Mouse (Mus musculus) stomach, embryonic 15.5 days (tissue): Measurements from ENCODE around the gene Slc52a3. TPM values are rescaled to one million over a fixed set of nuclear protein-coding genes. Genes with fewer than 3 reads are reported as not detected.
A peak's percentile ranks its signal among the peaks of the same experiment; 100 is the strongest.
"Not testable (repeated sequence)": the region's sequence is repeated elsewhere in the genome, so short reads cannot be mapped to it uniquely, and the experiment has no call there.

Source experiments
- ATAC-seq: fragments of 200-750 bp; cut with Nextera tagmentation; 2 replicates; pipeline ENCODE4 v1.8.0; 2017; ENCODE audit warnings: low read depth, moderate number of reproducible peaks, moderate TSS enrichment; ENCODE audit not compliant: insufficient read depth, low FRiP score
- H3K27ac ChIP-seq: fragments of 300-500 bp; sonication (generic); 2 replicates; pipeline ENCODE4 v1.5.1; 2015; ENCODE audit warnings: mild to moderate bottlenecking, inconsistent platforms
- H3K27me3 ChIP-seq: fragments of 300-500 bp; sonication (generic); replicated peaks from 2 replicates; pipeline ENCODE4 v1.6.1; 2015; ENCODE audit warnings: inconsistent platforms
- H3K36me3 ChIP-seq: fragments of 300-500 bp; sonication (generic); 2 replicates; pipeline ENCODE4 v1.6.1; 2015; ENCODE audit warnings: inconsistent platforms
- H3K4me1 ChIP-seq: fragments of 300-500 bp; sonication (generic); 2 replicates; pipeline ENCODE4 v1.6.1; 2015; ENCODE audit warnings: inconsistent platforms
- H3K4me2 ChIP-seq: fragments of 300-500 bp; sonication (generic); 2 replicates; pipeline ENCODE4 v1.6.1; 2015; ENCODE audit warnings: mild to moderate bottlenecking, inconsistent platforms
- H3K4me3 ChIP-seq: fragments of 300-500 bp; sonication (generic); replicated peaks from 2 replicates; pipeline ENCODE4 v1.5.1; 2015; ENCODE audit warnings: inconsistent platforms
- H3K9ac ChIP-seq: fragments of 300-500 bp; sonication (generic); 2 replicates; pipeline ENCODE4 v1.6.1; 2015; ENCODE audit warnings: inconsistent platforms
- H3K9me3 ChIP-seq: fragments of 300-500 bp; sonication (generic); 2 replicates; pipeline ENCODE4 v1.6.1; 2016; ENCODE audit warnings: inconsistent platforms
- WGBS: fragments of 180-500 bp; shearing (Covaris S2); methylation state at CpG from one replicate; pipeline ENCODE4 v1.1.7; 2015; 5-methylcytosine and 5-hydroxymethylcytosine counted together
- polyA plus RNA-seq: library from polyadenylated mRNA; unstranded; fragments of >200 nt; fragmentation: Nextera tagmentation; extraction: Ambion mirVana; gene quantifications from 2 replicates; pipeline ENCODE4 v1.2.1, GENCODE M21; 2015

Gene Slc52a3
- polyA plus RNA-seq, 1 experiment from 2014 or later = 7.3 TPM

DNA sequence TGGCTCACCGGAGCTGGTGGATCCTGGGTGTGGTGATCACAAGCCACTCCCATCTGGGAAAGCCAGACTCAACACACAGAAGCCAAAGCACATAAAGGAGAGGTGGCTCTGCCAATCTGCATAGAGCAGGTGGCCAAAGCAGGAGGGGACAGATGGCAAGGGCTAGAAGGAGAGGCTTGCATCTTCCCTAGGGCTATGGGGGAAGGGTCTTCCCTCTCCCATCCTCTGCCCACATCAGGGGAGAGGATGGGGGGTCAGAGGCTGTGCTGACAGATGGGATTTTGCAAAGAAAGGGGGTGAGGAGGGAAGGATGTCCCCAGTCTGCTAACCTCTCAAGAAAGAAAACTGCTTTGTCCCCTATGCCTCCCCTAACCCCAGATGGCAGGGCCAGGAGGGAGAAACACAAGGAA, 5.3 kb upstream of the Slc52a3 start:
- H3K9me3 ChIP-seq = no peaks in the 10 kb centered on the region
- no peak overlapping the region for H3K4me3 ChIP-seq
- 21% methylated on average over 1 of the region's 1 CpGs for WGBS
- 0 out of 2 replicates have a peak, but pooled peaks cover 4% of the 10 kb centered on the region for H3K27me3 ChIP-seq
- no peak overlapping the region for H3K4me2 ChIP-seq
- H3K9ac ChIP-seq = no peak overlapping the region
- peaks cover 3% of the 10 kb centered on the region; the same call in 1 of the 2 replicates for H3K4me1 ChIP-seq
- ATAC-seq = no peak
- no peak overlapping the region for H3K27ac ChIP-seq
- H3K36me3 ChIP-seq = no peaks in the 10 kb centered on the region

DNA sequence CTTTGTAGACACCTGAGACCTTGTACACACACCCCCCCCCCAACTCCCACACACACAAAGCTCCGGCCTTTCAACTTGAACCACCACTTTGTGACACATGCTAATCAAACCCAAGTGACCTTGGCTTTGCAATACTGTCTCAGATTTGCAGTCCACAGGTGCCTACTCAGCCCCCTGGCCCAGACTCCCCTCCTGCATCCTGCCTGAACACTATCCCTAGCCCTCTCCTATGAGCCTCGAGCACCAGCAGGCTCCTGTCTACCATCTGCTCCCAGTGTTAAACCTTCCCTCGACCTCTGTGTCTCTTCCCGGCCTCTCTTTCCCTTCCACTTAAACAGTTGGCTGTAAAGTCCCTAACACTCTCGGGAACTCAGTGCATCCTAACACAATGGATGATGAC, 4.9 kb upstream of the Slc52a3 start:
- Histone ChIP-seq H3K4me2 (no peak overlapping the region), H3K4me1 (peaks cover 3% of the 10 kb centered on the region; the same call in 1 of the 2 replicates), H3K9ac (no peak overlapping the region), H3K27ac (no peak overlapping the region), H3K4me3 (no peak overlapping the region), H3K9me3 (no peaks in the 10 kb centered on the region), H3K27me3 (0 out of 2 replicates have a peak, but pooled peaks cover 6% of the 10 kb centered on the region), H3K36me3 (no peaks in the 10 kb centered on the region)
- no peak for ATAC-seq
- 44% methylated on average over 5 of the region's 5 CpGs for WGBS

DNA sequence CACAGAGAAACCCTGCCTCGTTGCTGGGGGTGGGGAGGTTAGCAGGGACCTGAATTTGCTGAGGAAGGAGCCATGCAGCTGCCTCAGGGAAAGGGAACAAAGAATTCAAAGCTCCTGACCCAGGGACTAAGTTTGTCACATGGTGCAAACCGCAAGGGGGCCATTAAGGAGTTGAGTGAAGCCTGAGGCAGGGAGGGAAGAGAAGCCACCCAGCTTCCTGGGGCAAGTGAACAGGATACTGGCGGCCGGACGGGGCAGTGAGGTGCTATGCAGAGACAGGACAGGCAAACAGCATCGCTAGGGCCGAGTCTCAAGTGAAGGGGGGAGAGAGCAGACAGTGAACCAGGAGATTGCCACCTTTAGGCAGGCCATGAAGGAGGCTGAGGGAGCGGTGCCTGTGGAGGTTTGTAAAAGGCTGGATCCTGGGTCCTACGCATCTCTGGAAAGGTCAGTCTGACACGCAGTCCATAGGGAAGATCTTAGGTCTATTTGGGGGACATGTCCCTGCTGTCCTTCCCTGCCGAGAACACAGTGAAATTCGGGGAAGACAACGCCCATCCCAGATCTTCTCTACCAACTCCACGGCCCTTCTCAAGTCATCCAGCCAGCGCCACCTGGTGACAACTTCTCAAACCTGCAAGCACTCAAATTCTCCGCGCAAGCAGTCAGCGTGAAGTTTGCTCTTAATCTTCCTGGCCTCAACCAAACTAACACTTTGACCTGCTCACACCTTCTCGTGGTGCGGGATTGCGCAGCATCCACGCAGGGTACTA, 1.8 kb upstream of the Slc52a3 start:
- Histone ChIP-seq H3K4me2 (peak overlapping the region; percentile 49), H3K4me3 (no peak overlapping the region), H3K4me1 (peaks cover 3% of the 10 kb centered on the region; the same call in 1 of the 2 replicates), H3K9me3 (no peaks in the 10 kb centered on the region), H3K36me3 (no peaks in the 10 kb centered on the region), H3K27ac (no peak overlapping the region), H3K27me3 (peaks cover 11% of the 10 kb centered on the region; the same call in 1 of the 2 replicates), H3K9ac (no peak overlapping the region)
- 11% methylated on average over 22 of the region's 22 CpGs for WGBS
- ATAC-seq = no peak

DNA sequence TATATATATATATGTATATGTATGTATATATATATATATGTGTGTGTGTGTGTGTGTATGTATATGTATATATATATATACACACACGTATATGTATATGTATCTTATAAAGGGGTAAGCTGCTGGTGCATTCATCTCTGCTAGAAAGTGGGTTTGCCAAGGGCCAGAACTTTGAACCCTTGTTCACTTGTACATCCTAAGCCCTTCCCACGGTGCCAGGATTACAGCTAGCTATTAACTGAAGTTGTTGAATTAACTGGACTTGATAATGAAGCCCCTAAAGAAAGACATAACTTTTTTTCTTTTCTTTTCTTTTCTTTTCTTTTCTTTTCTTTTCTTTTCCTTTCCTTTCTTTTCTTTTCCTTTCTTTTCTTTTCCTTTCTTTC, 872 bp downstream of the Slc52a3 start:
- 37% methylated on average over 2 of the region's 2 CpGs for WGBS
- ATAC-seq = not testable (repeated sequence)

DNA sequence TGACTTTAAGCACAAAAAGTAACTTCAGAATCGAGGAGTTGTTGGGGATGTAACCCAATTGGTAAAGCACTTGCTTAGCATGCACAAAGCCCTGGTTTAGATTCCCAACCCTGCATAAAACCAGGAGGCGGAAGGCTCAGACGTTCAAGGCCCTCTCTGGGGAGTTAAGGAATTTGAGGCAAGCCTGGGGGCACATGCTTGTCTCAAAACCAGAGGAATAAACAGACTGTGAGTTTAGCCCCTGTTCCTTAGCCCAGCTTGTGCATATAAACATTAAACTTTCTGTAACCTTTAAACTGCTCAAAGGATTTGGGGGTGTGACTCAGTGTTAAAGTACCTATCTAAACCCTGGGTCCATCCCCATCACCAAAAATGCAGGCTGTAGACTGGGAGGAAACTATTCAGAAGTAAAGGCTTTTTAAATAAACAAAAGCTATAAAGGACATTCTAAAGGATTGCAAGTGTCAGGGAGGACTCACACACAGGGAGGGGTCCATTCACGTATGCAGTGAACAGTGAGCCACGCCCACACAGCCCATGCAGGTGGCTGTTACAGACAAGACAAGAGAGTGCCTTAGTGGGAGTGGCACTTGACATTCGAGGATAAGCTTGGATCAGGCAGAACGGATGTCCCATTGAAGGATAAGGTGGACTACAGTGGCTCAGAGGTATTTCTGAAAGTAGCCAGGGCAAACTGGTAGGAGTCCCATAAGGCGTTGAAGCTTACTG, 1.6 kb downstream of the Slc52a3 start:
- ATAC-seq = no peak
- Histone ChIP-seq H3K27me3 (peaks cover 17% of the 10 kb centered on the region), H3K9ac (no peak overlapping the region), H3K36me3 (no peaks in the 10 kb centered on the region), H3K4me3 (no peak overlapping the region), H3K9me3 (no peaks in the 10 kb centered on the region), H3K4me2 (no peak overlapping the region), H3K4me1 (peaks cover 7% of the 10 kb centered on the region), H3K27ac (no peak overlapping the region)
- WGBS = 49% methylated on average over 8 of the region's 8 CpGs

More for the DNA sequence above, 872 bp downstream of the Slc52a3 start:
- peak overlapping the region; percentile 43; the same call in 1 of the 2 replicates for H3K4me2 ChIP-seq
- H3K36me3 ChIP-seq, H3K9me3 ChIP-seq, H3K27ac ChIP-seq, H3K4me3 ChIP-seq, H3K4me1 ChIP-seq, H3K9ac ChIP-seq: not testable (repeated sequence)
- peaks cover 17% of the 10 kb centered on the region for H3K27me3 ChIP-seq

DNA sequence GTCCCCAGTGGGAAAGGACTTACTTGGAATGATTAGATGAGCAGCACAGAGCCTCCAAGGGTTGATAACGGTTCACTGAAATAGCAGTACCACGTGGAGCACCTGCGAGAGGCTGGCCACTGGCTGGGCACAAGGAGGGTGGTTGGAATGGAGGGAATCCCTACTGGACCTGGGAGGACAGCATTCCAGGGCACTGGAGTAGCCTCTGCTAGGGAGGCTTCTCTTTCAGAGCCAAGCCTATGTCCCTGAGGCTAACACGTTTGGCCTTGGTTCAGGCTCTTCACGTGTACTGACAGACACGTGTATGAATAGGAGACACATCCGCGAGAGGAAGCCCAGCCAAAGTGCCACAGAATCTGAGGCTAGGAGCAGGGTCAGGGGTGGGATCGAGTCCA, 2.2 kb downstream of the Slc52a3 start:
- Histone ChIP-seq H3K9me3 (no peaks in the 10 kb centered on the region), H3K9ac (no peak overlapping the region), H3K4me2 (no peak overlapping the region), H3K4me3 (no peak overlapping the region), H3K27ac (no peak overlapping the region), H3K27me3 (peaks cover 15% of the 10 kb centered on the region), H3K36me3 (no peaks in the 10 kb centered on the region), H3K4me1 (peaks cover 7% of the 10 kb centered on the region)
- ATAC-seq = no peak
- 68% methylated on average over 9 of the region's 9 CpGs for WGBS

DNA sequence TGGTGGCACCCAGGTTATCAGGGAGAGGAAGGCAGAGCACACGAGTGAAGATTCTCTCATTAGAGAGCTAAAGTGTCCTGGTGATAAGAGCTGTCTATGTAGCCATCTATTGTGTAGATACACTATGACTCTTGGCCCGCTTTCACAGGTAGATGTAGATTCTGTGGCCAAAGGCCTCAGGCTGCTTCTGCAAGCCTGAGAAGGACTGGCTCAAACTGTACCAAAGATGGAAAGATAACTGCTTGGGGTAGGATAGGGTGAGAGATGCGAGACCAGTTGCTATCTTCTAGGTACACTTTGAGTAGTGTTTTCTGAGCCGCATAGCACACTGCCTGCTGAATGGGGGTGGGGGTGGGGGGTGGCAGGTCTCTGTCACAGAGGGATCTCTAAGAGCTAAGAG, 2.6 kb downstream of the Slc52a3 start:
- no peak overlapping the region for H3K27ac ChIP-seq
- 66% methylated on average over 4 of the region's 4 CpGs for WGBS
- no peak for ATAC-seq
- no peak overlapping the region for H3K4me2 ChIP-seq
- no peak overlapping the region for H3K4me3 ChIP-seq
- no peaks in the 10 kb centered on the region for H3K36me3 ChIP-seq
- H3K9me3 ChIP-seq = no peaks in the 10 kb centered on the region
- peaks cover 15% of the 10 kb centered on the region for H3K27me3 ChIP-seq
- H3K9ac ChIP-seq = no peak overlapping the region
- H3K4me1 ChIP-seq = peaks cover 7% of the 10 kb centered on the region

DNA sequence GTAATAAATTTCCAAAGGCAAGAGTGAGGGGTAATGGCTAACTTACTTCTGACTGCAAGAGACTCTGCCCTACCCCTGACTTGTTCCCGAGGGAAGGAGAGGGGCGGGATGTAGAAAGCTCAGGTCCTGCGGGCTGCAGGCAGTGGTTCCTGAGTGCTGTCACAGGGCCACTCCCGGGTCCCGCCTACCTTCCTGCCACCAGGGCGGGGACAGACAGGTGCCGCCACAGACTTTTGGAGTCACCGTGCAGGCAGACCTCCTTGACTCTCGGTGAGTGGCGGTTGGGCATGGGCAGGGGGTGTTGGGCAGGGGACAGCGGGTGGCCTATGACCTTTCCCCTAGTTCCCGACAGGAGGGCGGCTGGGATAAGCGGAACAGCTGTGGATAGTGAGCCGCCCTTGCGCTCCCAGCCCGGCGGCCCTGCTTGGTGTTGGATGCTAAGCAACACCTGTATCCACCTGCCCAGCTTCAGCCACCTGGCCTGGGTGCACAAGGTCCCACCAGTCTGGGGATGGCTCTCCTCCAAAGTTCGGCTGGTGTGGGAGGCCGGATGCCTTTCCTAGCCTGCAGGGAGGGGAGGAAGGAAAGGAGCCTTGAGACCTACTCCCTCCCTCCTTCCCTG, 3.5 kb downstream of the Slc52a3 start:
- 8% methylated on average over 20 of the region's 20 CpGs for WGBS
- H3K4me3 ChIP-seq = no peak overlapping the region
- H3K4me2 ChIP-seq = peak overlapping the region; percentile 44
- peak; percentile 41 for ATAC-seq
- H3K9me3 ChIP-seq = no peaks in the 10 kb centered on the region
- no peak overlapping the region for H3K9ac ChIP-seq
- peaks cover 7% of the 10 kb centered on the region for H3K4me1 ChIP-seq
- peaks cover 15% of the 10 kb centered on the region for H3K27me3 ChIP-seq
- H3K36me3 ChIP-seq = no peaks in the 10 kb centered on the region
- no peak overlapping the region for H3K27ac ChIP-seq

DNA sequence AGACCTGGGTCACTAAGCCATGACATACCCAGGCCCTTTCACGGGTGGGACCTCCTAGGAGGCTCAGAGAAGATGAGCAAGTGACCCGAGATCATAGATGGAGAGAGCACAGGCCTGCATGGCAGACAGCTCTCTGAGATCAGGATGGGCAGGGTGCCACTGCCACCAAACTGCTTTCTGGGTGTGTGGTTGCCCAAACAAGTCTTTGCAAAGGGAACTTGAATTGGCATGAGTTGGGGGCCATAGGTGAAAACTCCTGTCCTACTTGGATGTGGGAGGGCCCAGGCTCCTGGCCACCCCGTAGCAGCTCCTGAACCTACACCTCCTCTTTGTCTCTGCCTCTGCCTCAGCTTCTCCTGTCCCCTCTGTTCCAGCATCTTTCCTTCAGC, 4.0 kb downstream of the Slc52a3 start:
- 50% methylated on average over 3 of the region's 3 CpGs for WGBS
- Histone ChIP-seq H3K27ac (no peak overlapping the region), H3K4me3 (no peak overlapping the region), H3K4me1 (peaks cover 4% of the 10 kb centered on the region), H3K4me2 (peak overlapping the region; percentile 44; the same call in 1 of the 2 replicates), H3K36me3 (no peaks in the 10 kb centered on the region), H3K9me3 (no peaks in the 10 kb centered on the region), H3K27me3 (peaks cover 15% of the 10 kb centered on the region), H3K9ac (no peak overlapping the region)
- no peak for ATAC-seq

DNA sequence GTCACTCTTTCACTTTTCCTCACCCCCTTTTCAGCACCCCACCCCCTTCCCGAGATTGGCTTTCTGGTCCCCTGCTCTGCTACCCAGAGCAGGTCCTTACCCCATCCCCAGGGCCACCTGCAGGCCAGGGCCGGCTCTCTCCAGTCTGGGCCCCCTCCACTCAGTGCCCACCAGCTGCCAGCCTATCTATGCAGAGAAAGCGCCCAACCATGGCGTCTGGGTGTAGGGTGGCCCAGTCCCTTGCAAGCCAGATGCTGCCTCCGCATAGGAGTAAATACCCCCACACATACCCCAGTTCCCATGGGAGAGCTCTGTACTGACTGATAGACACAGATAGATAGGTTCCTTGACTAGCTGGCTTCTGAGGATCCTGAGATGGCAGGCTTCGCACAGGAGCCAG, 4.4 kb downstream of the Slc52a3 start:
- ATAC-seq = no peak
- WGBS = 64% methylated on average over 6 of the region's 6 CpGs
- no peaks in the 10 kb centered on the region for H3K9me3 ChIP-seq
- no peak overlapping the region for H3K9ac ChIP-seq
- H3K27me3 ChIP-seq = peaks cover 15% of the 10 kb centered on the region
- H3K4me1 ChIP-seq = peaks cover 4% of the 10 kb centered on the region
- no peak overlapping the region for H3K27ac ChIP-seq
- no peak overlapping the region for H3K4me3 ChIP-seq
- no peaks in the 10 kb centered on the region for H3K36me3 ChIP-seq
- no peak overlapping the region for H3K4me2 ChIP-seq

DNA sequence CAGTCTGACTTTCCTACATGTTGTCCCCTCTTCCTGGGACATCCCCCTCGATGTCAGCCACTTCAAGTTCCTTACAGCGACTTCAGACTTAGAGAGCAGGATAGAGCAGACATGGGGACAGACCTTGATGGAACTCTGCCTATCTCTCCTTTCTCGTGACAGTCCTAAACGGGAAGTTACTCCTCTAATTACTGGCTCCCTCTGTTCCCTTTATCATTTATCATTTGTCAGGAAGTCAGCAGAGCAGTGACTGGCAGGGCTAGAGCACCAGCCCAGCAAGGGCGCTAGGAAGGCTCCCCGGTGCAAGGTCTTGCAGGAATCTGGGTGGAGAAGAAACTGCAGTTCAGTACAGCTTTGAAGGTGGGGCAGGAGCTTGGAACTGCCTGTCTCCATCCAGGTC, 6.2 kb downstream of the Slc52a3 start:
- no peaks in the 10 kb centered on the region for H3K9me3 ChIP-seq
- no peak for ATAC-seq
- 41% methylated on average over 6 of the region's 6 CpGs for WGBS

DNA sequence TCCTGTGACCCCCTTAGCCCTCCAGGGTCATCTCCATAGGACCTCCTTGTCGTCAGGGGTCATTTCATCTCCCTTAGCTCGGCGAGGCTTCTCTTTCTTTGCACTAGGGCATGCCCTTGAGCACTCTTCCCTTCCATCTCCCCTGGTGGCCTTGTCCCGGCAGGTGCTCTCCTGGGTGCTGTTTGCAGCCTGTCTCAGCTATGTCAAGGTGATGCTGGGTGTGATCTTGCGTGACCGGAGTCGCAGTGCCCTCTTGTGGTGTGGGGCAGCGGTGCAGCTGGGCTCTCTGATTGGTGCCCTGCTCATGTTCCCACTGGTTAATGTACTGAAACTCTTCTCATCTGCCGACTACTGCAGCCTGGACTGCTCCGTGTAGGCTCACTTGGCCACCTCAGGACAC, 11.5 kb downstream of the Slc52a3 start:
- H3K27me3 ChIP-seq = no peaks in the 10 kb centered on the region
- no peaks in the 10 kb centered on the region for H3K9me3 ChIP-seq
- ATAC-seq = no peak
- no peak overlapping the region for H3K9ac ChIP-seq
- no peak overlapping the region for H3K4me2 ChIP-seq
- H3K36me3 ChIP-seq = no peaks in the 10 kb centered on the region
- no peak overlapping the region for H3K27ac ChIP-seq
- no peaks in the 10 kb centered on the region for H3K4me1 ChIP-seq
- H3K4me3 ChIP-seq = no peak overlapping the region
- WGBS = 55% methylated on average over 10 of the region's 10 CpGs

More for the DNA sequence above, 6.2 kb downstream of the Slc52a3 start:
- H3K4me3 ChIP-seq = no peak overlapping the region
- H3K36me3 ChIP-seq = no peaks in the 10 kb centered on the region
- H3K4me1 ChIP-seq = peaks cover 4% of the 10 kb centered on the region; the same call in 1 of the 2 replicates
- H3K27me3 ChIP-seq = peaks cover 12% of the 10 kb centered on the region
- no peak overlapping the region for H3K27ac ChIP-seq
- no peak overlapping the region for H3K4me2 ChIP-seq
- H3K9ac ChIP-seq = no peak overlapping the region
